Mouse (Mus musculus): ENCODE measurements around the gene Stat2.
"Not testable (repeated sequence)": the region's sequence is repeated elsewhere in the genome, so short reads cannot be mapped to it uniquely, and the experiment has no call there.

Gene Stat2

DNA sequence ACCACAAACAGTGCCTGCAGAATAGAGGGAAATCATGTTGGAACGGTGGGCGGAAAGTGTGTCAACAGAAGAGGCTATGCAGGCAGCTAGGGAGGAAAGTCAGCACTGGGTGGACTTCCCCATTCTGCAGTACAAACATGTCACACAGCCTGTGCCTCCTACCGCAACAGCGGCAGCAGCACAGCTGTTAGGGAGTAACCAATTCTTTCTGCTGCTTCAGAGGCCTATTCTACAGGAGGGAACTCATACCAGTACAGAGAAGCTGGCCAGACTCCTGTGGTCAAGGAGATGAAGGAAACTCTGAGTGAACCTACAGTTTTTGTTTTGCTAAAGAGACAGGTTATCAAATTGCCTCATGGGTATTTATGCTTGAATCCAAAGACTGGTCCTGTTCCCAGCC, 11.4 kb upstream of the Stat2 start:
- DNase-seq (ENCODE audit: low spot score in 2 of 2) = no peak

DNA sequence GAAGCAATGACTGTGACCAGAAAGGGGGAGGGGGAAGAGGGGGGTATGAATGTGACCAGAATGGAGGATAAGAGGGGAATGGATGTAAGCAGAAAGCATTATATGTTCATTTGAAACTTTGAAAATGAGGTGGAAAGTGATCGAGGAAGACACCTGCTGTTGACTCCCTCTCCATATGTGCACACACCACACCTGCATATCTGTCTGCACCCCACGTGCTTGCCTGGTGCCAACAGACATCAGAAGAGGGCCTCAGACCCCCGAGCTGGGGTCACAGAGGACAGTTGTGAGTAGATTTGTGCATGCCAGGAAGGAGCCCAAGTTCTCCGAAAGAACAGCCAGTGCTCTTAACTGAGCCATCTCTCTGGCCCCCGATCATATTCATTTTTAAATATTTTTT, 10.4 kb upstream of the Stat2 start:
- DNase-seq (ENCODE audit: low spot score in 2 of 2) = no peak

DNA sequence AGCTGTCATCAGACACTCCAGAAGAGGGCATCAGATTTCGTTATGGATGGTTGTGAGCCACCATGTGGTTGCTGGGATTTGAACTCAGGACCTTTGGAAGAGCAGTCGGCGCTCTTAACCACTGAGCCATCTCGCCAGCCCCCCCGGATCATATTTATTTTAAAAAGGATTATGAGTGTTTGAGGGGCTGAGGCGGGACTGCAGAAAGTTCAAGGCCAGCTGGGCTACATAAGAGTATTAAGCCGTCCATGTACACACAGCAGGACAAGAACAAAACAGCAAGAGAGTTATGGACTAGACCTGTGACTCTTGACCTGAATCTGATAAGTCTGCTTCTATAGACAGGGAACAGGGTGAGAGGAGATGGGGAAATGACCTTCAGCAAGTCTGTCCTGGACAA, 10.0 kb upstream of the Stat2 start:
- not testable (repeated sequence) for DNase-seq (ENCODE audit: low spot score in 2 of 2)

DNA sequence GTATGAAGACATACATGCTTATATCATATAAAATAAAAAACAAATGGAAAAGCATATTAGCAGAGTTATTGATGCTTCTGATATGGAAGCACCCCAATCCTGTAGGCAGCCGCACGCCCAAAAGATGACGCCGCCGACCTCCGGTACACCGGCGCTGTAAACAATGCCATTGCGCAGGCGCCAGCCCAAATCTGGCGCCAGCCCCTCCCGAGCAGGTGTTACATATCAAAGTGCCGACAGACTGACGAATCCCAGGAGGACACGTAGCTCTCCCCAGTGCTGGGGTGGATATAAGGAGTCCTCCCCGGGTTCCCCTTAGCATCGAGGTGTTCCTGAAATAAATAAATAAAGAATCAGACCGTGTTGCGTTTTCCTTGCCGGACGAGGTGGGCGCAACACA, 8.1 kb upstream of the Stat2 start:
- DNase-seq (ENCODE audit: low spot score in 2 of 2) = no peak

GRCm38 (mm10) chr10:128263393-128264310, 6.7 kb upstream of the Stat2 start:
- no peak for DNase-seq (ENCODE audit: low spot score in 2 of 2)

DNA sequence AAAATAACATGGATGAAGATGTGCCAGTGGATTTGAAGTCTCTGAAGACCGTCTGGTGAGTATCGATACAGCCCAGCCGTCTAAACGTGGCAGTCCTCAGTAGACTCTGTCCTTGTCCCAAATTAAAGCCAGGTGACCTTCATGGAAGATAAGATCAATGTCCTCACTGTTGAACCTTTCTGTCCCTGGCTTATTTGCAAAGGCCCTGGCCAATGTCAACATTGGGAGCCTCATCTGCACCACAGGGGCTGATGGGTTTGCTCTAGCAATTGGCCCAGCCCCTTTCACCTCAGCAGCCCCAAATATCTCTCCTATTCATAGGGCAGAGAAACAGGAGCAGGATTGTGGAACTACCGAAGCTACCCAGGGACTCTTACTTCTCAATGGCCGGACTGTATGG, 2.0 kb upstream of the Stat2 start, which contains the start of gene Apof:
Gene Apof, plus strand, starts transcription at position 301 of the 400 bp plus-strand sequence.
- DNase-seq (ENCODE audit: low spot score in 2 of 2) = no peak

- DNase-seq (ENCODE audit: low spot score in 2 of 2) = no peak
Measured at GRCm38 (mm10) chr10:128269206-128269910, 1.0 kb upstream of the Stat2 start.

DNA sequence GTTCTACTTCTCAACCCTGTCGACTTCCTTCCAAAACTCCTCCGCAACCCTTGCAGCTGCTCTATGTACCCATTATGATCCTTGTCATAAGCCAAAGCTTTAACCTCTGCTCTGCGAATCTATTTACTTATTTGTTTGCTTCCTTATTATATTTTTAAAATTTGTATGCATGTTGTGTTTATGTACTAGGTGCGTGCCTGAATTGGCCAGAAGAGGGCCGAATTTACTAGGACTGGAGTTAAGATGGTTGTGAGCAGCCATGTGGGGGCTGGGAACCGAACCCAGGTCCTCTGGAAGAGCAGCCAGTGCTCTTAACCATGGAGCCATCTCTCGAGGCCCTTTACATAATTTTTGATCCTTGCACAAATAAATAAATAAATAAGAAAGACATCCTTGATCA, 507 bp downstream of the Stat2 start:
- no peak for DNase-seq (ENCODE audit: low spot score in 2 of 2)

DNA sequence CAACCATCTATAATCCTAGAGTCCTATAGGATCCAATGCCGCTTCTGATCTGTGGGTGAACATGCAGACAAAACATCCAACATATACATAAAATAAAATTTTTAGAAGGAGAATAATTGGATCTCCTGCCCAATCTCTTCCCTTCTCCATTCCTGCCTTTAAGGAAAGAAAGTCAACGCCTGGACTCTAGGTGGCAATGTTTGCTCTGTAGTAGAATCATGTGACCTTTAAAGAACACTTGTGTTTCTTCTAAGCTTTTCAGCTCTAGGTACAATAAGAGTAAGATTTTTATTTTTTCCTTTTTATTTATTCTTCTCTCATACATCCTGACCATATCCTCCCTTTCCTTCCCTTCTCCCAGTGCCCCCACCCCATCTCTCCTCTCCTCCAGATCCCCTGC, 1.5 kb downstream of the Stat2 start:
- no peak for DNase-seq (ENCODE audit: low spot score in 2 of 2)

DNA sequence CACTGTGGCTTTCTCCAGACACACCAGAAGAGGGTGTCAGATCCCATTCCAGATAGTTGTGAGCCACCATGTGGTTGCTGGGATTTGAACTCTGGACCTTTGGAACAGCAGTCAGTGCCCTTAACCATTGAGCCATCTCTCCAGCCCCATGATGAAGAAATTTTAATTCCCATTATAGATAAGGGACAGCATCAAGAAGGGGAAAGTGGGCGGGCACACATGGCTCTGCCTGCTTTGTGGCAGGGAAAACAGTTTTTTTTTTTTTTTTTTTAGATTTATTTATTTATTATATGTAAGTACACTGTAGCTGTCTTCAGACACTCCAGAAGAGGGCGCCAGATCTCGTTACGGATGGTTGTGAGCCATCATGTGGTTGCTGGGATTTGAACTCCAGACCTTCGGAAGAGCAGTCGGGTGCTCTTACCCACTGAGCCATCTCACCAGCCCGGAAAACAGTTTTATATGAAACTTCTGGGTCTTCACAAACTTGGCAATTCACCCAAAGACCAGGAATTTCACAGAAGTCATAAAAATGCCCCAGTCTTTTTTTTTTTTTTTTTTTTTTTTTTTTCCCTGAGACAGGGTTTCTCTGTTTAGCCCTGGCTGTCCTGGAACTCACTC, 2.6 kb downstream of the Stat2 start:
- not testable (repeated sequence) for DNase-seq (ENCODE audit: low spot score in 2 of 2)

DNA sequence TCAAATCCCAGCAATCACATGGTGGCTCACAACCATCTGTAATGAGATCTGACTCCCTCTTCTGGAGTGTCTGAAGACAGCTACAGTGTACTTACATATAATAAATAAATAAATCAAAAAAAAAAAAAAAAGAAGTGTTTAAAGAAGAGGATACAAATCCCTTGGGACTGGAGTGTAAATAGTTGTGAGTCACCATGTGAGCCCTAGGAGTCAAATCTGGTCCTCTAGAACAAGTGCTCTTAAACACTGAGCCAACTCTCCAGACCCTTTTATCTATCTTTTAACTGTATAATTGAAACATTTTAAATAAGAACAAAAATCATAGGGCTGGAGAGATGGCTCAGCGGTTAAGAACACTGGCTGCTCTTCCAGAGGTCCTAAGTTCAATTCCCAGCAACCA, 5.0 kb downstream of the Stat2 start:
- not testable (repeated sequence) for DNase-seq (ENCODE audit: low spot score in 2 of 2)

DNA sequence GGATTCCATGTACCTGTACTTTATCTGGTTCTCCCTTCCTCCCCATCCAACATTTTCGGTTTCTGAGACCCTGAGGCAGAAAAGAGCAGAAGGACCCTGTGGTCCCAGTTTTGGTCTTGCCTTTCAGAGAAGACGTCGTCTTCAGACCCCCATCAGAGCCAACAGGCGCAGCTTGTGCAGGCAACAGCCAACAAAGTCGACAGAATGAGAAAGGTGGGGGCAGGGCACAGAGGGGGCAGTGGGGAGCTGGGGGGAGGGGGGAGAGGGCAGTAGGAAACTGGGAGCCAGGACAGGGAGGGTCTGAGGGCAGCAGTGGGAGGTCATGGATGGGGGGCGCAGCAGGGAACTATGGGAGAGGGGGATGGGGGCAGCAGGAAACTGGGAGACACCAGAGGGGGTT, 7.8 kb downstream of the Stat2 start:
- no peak for DNase-seq (ENCODE audit: low spot score in 2 of 2)

GRCm38 (mm10) chr10:128280943-128281342, 10.6 kb downstream of the Stat2 start:
- no peak for DNase-seq (ENCODE audit: low spot score in 2 of 2)

GRCm38 (mm10) chr10:128281682-128282081, 11.3 kb downstream of the Stat2 start:
- no peak for DNase-seq (ENCODE audit: low spot score in 2 of 2)

DNA sequence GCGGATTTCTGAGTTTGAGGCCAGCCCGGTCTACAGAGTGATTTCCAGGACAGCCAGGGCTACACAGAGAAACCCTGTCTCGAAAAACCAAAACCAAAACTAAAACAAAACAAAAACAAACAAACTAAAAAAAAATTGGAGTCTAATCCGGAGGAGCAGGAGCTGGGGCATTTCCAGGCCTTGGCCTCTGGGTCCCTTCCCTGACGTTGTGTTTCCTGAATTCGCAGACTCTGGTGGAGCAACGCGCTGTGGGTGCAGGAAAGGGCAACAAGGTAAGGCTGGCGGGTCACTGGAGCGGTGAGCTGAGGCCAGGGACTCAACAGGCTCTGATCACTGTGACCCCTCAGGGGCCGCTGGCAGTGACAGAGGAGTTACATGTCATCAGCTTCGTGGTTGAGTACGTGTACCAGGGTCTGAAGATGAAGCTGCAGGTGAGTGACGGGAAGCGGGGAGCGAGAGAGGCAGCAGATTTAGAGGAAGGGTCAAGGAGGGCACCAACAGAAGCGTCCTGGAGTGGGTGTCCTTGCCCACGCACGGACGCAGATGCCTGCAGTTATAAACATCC, 12.6 kb downstream of the Stat2 start:
- no peak for DNase-seq (ENCODE audit: low spot score in 2 of 2)

GRCm38 (mm10) chr10:128283604-128284579, 13.5 kb downstream of the Stat2 start:
- peak; percentile 42 to 71 for DNase-seq (ENCODE audit: low spot score in 2 of 2)

- DNase-seq (ENCODE audit: low spot score in 2 of 2) = not testable (repeated sequence)
Measured at GRCm38 (mm10) chr10:128290594-128290993, 20.2 kb downstream of the Stat2 start.

GRCm38 (mm10) chr10:128296370-128297090, 26.2 kb downstream of the Stat2 start:
- DNase-seq (ENCODE audit: low spot score in 2 of 2) = no peak

DNA sequence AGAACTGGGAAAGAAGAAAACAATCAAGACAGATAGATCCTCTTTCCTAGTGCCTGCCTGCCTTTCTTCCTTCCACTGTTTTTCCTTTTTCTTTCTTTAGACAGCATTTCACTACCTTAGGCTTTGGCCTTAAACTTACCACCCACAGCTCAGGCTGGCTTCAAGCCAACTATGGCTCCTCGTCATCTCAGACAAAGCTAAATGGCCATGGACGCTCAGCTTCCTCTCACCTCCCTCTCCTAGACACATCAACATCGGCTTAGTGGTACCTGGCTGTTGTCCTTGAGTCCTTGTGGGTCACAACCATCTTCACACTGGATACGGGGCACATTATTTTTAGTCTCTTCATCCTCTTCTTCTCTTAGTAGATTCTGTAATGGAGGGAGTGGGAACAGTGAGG, 26.9 kb downstream of the Stat2 start:
- no peak for DNase-seq (ENCODE audit: low spot score in 2 of 2)

GRCm38 (mm10) chr10:128297622-128298021, 27.3 kb downstream of the Stat2 start:
- DNase-seq (ENCODE audit: low spot score in 2 of 2) = peak in 1 of 2 experiments; percentile 70
